Mouse (Mus musculus) ovary, postnatal 14 days (tissue): Measurements from ENCODE around the gene Tmbim6.

Experiments used
- DNase-seq: peaks from one replicate; pipeline ENCODE4 v3.0.0; 2022; ENCODE audit warnings: low spot score

Gene Tmbim6

GRCm38 (mm10) chr15:99453153-99453900 lies 60.6 kb downstream of the Tmbim6 start:
- no peak for DNase-seq

DNA sequence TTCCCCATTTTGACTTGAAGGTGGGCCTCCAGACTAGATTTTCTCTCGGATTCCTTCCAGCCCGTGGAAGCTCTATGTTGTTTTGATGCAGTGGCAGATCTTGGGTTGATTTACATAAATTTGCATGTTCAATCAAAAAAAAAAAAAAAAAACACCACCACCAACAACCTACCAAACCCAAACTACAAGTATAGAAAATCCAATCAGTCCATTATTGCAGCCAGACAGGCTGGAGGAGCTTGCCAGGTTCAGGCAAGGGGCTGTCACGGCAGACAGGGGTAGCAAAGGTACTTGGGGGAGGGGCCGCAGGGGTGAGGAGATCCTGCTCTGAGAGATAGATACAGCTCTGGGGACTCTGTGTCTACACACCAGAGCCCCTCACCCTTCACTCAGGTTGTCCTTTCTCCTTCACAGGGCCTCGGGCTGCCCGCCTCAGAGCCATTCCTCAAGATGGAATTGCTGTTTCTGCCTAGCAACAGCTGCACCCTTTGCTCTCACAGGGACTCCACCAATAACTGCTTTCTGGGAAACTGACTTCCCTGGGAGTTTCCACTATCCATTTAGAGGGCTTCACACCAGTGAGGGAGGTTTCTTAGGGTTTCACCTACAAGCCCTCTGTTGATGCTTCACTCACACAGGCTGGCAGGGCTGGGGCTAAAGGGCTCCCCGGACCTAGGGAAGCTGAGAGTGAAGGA lies 62.0 kb downstream of the Tmbim6 start:
- no peak for DNase-seq

DNA sequence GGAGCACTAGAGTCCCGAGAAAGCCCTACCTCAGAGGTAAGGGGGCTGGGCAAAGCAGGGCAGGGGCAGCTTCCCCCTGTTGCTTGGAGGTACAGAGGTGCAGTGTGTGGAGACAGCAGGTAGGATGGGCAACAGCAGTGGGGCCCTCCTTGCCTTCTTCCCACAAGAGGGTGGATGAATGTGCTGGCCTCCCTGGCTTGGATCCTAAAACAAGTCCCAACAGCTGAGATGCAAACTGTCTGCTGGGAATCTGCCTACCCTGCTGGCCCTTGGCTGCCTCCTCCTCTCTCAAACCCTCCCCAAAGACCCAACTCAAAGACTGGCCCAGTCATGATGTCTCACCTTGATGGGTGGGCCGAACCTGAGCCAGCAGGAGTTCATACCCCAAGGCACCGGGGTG lies 62.7 kb downstream of the Tmbim6 start:
- DNase-seq: no peak

DNA sequence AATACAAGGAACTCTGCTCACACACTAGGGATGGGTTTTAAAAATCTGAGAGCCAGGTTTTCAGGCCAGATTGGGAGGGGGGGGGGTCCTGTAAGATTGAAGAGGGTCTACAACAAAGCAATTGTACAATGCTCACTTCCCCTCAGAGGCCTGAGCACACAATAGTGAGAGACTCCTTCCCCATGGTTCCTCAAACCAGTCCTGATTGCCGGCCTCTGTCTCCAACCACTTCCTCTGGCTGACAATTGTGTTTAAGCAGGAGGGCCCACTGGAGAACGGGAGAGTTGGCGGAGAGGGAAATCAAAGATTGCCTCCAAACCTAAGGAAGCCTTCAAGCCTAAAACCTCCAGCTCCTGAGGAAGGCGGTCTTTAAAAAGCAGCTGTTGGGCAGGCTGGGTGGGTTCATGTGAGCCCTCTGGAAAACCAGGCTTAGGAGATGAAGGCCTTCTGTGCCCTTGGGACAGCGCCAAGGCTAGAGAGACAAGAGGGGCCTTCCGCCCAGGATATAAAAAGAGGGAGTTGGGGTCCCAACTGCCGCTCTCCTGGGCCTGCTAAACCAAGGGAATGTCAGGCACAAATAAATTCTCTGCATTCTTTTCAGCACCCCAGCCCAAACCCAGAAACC lies 63.8 kb downstream of the Tmbim6 start:
- no peak for DNase-seq

GRCm38 (mm10) chr15:99456963-99457605 lies 64.4 kb downstream of the Tmbim6 start:
- DNase-seq: peak; percentile 52

- DNase-seq: peak; percentile 88
These were observed 65.1 kb downstream of the Tmbim6 start, which contains the start of gene Nckap5l for GRCm38 (mm10) chr15:99457606-99458401. Gene Nckap5l (minus strand): TSS chr15:99457748.
